Mouse (Mus musculus): Measurements from ENCODE around the gene Tcf20.
"Not testable (repeated sequence)": the region's sequence is repeated elsewhere in the genome, so short reads cannot be mapped to it uniquely, and the experiment has no call there.

Gene Tcf20

GRCm38 (mm10) chr15:82896336-82896735 lies 91.3 kb downstream of the Tcf20 start:
- DNase-seq: no peak

DNA sequence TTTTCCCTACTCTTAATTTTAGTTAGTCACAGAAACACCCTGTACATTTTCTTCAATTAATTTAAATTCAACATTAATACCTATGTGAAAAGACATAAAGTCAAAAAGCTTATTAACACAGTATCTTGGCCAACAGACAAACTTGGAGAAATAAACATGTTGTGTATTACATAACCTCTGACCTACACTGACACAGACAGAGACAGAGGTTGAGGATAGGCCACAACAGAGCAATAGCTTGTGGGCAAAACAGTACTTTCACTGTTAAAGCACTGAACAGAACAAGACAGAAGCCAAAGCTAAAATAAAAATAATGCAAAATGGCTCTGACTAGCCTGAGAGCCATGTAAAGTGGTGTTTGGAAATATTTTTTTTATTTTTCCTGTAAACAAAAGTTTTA lies 97.2 kb downstream of the Tcf20 start:
- DNase-seq: no peak

DNA sequence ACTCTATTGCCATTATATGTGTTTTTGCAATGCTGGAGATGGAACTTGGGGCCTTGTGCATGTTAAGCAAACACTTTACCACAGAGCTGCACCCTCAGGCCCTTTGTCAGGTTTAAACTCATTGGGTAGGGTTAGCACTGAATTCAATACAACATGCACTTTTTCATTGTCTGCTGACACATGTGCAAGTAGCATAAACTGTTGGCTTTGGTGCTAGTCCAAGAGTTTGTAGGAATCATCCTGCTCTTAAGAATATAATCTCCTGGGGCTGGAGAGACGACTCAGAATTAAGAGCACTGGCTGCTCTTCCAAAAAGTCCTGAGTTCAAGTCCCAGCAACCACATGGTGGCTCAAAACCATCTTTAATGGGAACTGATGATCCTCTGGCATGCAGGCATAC lies 98.2 kb downstream of the Tcf20 start:
- no peak for DNase-seq

- DNase-seq: no peak
Observed at GRCm38 (mm10) chr15:82888466-82888865, 99.2 kb downstream of the Tcf20 start.

DNA sequence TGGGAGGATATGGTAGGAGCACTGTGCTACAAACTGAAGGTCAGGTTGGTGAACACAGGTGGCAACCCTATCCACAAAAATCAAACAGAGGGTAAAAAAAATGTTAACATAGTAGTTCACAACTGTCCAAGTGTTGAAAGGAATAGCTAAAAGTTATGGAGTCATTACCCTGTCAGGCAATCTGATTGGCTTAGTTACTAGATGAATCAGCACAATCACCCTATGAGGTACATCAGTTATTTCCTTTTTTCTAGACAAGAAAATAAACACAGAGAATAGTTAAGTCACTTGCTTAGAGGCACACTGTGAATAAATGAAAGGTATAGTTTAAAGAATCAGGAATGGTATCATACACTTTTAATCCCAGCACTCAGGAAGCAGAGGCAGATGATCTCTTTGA lies 110.4 kb downstream of the Tcf20 start:
- no peak for DNase-seq

- DNase-seq: no peak
Observed at GRCm38 (mm10) chr15:82876863-82877262, 110.8 kb downstream of the Tcf20 start.

- DNase-seq: no peak
Observed at GRCm38 (mm10) chr15:82872037-82872436, 115.6 kb downstream of the Tcf20 start.

DNA sequence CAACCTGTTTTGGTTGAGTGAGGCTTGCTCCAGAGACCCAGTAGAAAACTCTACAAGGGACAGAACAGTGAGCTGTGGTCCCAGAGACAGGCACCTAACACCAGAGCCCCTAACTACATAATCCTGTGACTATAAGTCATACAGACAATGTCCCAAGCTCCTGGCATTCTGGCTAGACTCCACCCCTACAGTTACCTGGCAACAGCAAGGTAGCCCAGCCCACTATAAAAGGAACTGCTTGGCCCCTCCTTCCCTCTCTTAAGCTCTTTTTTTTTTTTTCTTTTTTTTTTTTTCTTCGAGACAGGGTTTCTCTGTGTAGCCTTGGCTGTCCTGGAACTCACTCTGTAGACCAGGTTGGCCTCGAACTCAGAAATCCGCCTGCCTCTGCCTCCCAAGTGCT lies 121.4 kb downstream of the Tcf20 start:
- DNase-seq: not testable (repeated sequence)

DNA sequence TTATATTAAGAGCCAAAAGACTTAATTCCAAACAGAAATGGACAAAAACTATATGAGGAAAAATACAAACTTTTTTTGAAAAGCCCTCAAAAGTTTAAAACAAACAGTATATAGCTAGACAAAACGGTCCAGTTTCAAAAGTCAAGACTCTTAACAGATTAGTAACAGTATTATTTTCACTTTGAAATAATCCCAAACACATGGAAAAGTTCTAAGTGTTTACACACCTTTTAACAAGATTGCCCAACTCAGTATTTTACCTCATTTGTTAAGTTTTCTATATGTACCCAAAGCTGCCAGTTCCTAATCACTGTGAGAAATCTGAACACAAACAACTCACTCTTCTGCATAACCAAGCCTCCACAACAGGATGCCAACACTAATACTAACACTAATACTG lies 124.0 kb downstream of the Tcf20 start:
- DNase-seq: no peak

GRCm38 (mm10) chr15:82856652-82857378 lies 130.9 kb downstream of the Tcf20 start:
- no peak for DNase-seq

- no peak for DNase-seq
Observed at GRCm38 (mm10) chr15:82856065-82856464, 131.6 kb downstream of the Tcf20 start.

DNA sequence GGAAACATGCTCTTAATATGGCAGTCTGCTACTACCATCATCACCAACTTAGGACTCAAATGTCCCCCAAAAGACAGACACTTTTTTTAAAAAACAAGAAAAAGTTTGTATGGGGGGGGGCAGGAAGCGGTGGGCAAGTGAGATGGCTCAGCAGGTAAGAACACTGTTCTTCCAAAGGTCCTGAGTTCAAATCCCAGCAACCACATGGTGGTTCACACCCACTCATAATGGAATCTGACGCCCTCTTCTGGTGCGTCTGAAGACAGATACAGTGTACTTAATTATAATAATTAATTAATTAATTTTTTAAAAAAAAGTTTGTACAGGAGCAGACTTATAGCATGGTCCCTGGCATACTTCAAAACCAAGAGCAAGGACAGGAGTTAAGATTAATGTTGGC lies 148.5 kb downstream of the Tcf20 start:
- DNase-seq: no peak

DNA sequence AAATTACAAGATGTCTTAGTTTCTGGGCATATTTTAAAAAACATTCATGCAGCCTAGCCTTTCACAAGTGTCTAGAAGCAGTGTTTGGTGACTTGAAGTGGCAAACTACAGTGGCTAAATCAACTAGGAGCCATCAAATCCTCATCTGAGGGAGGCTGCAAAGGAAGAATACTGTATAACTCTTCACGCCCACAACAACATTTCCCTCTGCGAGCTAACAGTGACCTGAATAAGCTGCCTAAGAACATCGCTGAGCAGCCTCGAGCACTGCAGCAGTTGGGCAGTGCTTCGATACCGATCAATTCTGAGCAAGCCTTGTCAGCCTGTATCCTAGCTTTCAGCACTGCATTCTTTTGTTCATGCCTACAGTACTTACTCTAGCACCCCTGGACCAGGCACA lies 157.8 kb downstream of the Tcf20 start:
- no peak for DNase-seq

DNA sequence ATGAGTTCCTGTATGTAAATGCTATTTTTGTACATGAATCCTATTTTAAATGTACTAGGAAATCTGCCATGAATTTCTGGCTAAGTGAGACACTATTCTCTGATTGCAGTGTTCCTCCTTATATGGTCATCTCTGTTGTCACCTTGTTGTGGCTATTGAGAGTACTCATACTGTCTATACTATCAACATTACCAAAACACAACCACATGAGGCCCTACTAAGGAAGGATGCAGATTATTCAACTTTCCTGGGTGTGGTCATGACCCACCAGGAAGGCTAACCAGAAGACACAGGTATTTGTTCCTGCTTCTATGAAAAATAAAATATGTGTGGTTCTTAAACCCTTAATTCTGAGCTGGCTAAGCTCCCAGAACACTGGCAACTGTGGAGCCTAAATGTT lies 161.8 kb downstream of the Tcf20 start:
- no peak for DNase-seq

- DNase-seq: no peak
Observed at GRCm38 (mm10) chr15:82822347-82822746, 165.3 kb downstream of the Tcf20 start.

DNA sequence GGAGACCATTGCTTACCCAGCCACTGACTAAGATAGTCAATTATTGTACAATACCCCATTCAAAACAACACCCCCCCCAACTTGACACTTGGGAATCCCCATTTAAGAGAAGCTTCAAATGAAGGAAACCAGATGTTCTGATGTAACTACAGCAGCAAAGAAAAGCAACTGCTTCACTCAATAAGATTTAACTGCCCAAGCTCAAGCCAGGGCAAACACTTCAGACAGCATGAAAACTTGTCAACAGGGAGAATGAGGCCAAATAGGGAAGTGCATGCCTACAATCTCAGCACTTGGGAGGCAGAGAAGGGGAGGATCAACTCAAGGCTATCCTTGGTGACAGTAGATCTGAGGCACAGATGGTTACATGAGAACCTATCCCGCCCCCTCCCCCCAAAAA lies 166.0 kb downstream of the Tcf20 start:
- no peak for DNase-seq

DNA sequence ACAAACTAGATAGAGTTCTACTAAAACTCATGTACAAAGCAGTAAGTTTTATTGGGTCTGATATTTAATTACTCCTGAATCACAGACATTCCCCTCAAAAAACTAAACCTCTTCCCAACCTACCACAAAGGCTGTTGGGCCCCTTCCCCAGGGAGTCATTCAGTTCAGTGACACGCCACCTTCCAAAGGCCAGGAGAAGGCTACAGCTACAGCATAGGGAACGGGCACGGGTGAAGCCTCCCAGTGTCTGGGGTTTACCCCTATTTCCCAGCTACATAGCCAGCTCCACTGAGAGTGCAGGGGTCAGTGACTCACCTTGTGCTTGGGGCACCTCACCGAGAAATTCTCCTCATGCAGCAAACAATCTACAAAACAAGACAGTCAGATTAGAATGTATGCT lies 172.4 kb downstream of the Tcf20 start:
- no peak for DNase-seq

DNA sequence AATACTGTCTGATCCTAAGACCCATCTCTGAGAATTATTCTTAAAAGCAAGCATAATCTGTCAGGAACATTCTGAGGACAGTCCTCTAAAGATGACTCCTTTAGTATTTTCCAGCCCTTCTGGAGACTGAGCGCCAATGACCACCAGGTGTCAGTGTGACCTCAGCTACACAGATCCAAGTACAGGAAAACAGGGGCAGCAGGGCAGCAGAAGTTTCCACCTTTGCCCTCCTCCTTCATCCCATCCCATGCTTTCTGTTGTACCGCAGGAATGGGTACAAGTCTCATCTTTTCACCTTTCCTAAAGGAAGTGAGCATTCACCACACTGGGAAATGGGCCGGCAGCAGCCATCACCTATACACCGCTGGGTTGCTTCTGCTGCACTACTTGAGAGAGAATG lies 172.9 kb downstream of the Tcf20 start:
- DNase-seq: peak; percentile 41

- no peak for DNase-seq
Observed at GRCm38 (mm10) chr15:82814321-82814720, 173.4 kb downstream of the Tcf20 start.

GRCm38 (mm10) chr15:82810556-82810955 lies 177.1 kb downstream of the Tcf20 start:
- no peak for DNase-seq

GRCm38 (mm10) chr15:82809511-82809910 lies 178.2 kb downstream of the Tcf20 start:
- no peak for DNase-seq

DNA sequence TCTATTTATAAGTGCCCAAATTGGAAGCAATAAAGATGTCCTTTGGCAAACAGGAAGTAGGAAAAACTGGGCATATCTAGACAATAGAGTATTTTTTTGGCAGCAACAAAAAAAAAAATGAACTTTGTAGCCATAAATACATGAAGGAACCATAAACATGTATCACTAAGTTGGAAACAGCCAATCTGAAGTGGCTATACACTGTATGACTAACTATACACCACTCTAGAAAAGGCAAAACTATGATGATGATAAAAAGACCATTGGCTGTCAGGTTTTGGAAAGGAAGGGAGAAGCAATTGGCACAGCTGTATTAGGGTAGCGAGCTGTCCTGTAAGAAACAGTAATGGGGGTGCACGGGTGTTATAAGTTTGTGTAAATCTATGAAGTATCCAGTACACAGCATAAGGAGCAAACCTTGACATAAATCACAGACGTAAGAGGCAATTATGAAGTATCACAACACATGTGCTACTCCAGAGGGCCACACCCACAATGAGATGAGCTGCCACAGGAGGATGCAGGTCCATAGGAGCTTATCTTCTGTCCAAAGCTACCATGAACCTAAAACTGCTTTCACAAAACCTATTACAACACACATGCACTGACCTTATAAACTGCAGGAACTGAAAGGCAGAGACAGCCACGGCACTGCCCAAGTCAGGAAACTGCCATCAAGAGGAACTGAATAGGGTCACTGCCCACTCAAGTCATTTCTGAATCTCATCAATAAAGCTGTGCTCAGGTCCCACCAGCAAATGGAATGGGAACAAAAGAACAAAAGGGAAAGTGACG lies 180.5 kb downstream of the Tcf20 start:
- DNase-seq: no peak

- DNase-seq: peak; percentile 66
Observed at GRCm38 (mm10) chr15:82804708-82805639, 182.7 kb downstream of the Tcf20 start.
